Mouse (Mus musculus) limb, embryonic 13.5 days (tissue): ENCODE measurements at regions not wholly inside any gene's neighbourhood (a gene's known extent, or its start where the extent isn't known, plus 50 kb on each side); places are given as distances from the start of the nearest gene placed in this dataset.

Experiments
- ATAC-seq: fragments of 200-750 bp; cut with Nextera tagmentation; 2 replicates; pipeline ENCODE4 v1.8.0; 2017; ENCODE audit warnings: low read depth, moderate number of reproducible peaks, moderate TSS enrichment; ENCODE audit not compliant: low FRiP score
- H3K27ac ChIP-seq: fragments of 300-500 bp; sonication (generic); 2 replicates; pipeline ENCODE4 v1.5.1; 2015; ENCODE audit warnings: inconsistent platforms, mild to moderate bottlenecking, moderate library complexity
- H3K27me3 ChIP-seq: fragments of 300-500 bp; sonication (generic); 2 replicates; pipeline ENCODE4 v1.6.1; 2015; ENCODE audit warnings: mild to moderate bottlenecking, inconsistent platforms
- H3K36me3 ChIP-seq: fragments of 300-500 bp; sonication (generic); 2 replicates; pipeline ENCODE4 v1.6.1; 2015; ENCODE audit warnings: inconsistent platforms, mild to moderate bottlenecking, moderate library complexity
- H3K4me1 ChIP-seq: fragments of 300-500 bp; sonication (generic); 2 replicates; pipeline ENCODE4 v1.6.1; 2015; ENCODE audit warnings: inconsistent platforms
- H3K4me2 ChIP-seq: fragments of 300-500 bp; sonication (generic); replicated peaks from 2 replicates; pipeline ENCODE4 v1.6.1; 2015; ENCODE audit warnings: inconsistent platforms, mild to moderate bottlenecking, moderate library complexity
- H3K4me3 ChIP-seq: fragments of 300-500 bp; sonication (generic); 2 replicates; pipeline ENCODE4 v1.5.1; 2015; ENCODE audit warnings: moderate library complexity, mild to moderate bottlenecking, inconsistent platforms
- H3K9ac ChIP-seq: fragments of 300-500 bp; sonication (generic); 2 replicates; pipeline ENCODE4 v1.6.1; 2015; ENCODE audit warnings: mild to moderate bottlenecking, inconsistent platforms
- H3K9me3 ChIP-seq: fragments of 300-500 bp; sonication (generic); 2 replicates; pipeline ENCODE4 v1.6.1; 2016; ENCODE audit warnings: inconsistent platforms
- WGBS: fragments of 180-500 bp; shearing (Covaris S2); methylation state at CpG from one replicate; pipeline ENCODE4 v1.1.7; 2015; 5-methylcytosine and 5-hydroxymethylcytosine counted together

DNA sequence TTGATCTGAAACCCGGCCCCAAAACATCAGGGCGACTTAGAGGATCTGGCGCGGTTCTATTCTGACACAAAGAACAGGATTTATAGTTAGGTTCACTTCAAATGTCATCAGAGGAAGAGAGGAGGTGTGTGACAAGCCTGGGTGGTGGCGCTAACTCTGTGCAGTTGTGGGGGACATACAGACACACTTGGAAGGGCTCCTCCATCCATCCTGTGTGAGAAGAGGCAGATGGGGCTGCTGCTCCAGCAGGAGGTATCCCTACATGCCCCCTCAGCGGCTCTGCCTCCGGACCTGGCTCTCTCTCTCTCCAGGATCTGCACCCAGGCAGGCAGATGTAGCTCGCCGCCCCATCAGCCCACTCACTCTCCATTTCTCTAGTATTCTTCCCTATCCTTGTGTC lies 188.6 kb downstream of the Matn1 start:
- no peak overlapping the region for H3K4me3 ChIP-seq
- H3K9ac ChIP-seq: no peak overlapping the region
- no peaks in the 10 kb centered on the region; the same call in 1 of the 2 replicates for H3K27me3 ChIP-seq

DNA sequence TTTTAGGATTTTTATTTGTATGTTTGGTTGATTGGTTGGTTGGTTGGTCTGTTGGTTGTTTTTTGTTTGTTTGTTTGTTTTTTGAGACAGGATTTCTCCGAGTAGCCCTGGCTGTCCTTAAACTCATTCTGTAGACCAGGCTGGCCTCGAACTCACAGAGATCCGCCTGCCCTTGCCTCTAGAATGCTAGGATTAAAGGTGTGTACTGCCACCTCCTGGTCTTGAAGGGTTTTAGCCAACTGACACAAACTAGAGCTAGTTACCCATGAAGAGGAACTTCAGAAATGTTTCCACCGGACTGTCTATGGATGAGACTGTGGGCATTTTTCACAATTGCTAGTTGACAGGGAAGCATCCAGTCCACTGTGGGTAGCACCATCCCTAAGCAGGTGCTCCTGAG lies 191.7 kb downstream of the Matn1 start:
- Histone ChIP-seq H3K4me2 (no peak overlapping the region), H3K9ac (no peak overlapping the region), H3K27me3 (no peaks in the 10 kb centered on the region; the same call in 1 of the 2 replicates), H3K4me1 (peaks cover 8% of the 10 kb centered on the region; the same call in 1 of the 2 replicates), H3K9me3 (no peaks in the 10 kb centered on the region), H3K27ac (no peak overlapping the region), H3K4me3 (no peak overlapping the region), H3K36me3 (no peaks in the 10 kb centered on the region)
- no peak for ATAC-seq
- WGBS: 79% methylated on average over 4 of the region's 4 CpGs

More for the DNA sequence above, 188.6 kb downstream of the Matn1 start:
- no peaks in the 10 kb centered on the region for H3K9me3 ChIP-seq
- peaks cover 8% of the 10 kb centered on the region; the same call in 1 of the 2 replicates for H3K4me1 ChIP-seq
- no peak overlapping the region for H3K27ac ChIP-seq
- no peaks in the 10 kb centered on the region for H3K36me3 ChIP-seq
- ATAC-seq: no peak
- no peak overlapping the region for H3K4me2 ChIP-seq
- WGBS: 66% methylated on average over 9 of the region's 9 CpGs

DNA sequence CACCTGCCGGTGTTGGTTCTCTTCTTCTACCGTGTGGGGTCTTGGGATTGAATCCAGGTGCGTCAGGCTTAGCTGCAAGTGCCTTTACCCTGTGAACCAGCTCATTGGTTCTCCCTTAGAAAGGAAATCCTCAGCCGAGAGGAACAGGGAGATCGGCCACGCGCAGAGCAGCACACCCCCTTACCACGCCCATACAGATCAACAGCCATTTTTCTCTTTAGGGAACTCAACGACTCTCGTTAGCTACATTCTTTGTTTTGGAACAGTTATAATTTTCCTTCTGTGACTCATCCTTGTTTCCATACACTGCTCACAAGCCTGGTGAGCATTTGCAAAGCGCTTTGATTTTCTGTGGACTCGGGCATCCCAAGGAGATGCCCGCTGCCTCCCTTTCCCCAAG lies 194.7 kb downstream of the Matn1 start:
- Histone ChIP-seq H3K27me3 (no peaks in the 10 kb centered on the region; the same call in 1 of the 2 replicates), H3K4me1 (0 out of 2 replicates have a peak, but pooled peaks cover 3% of the 10 kb centered on the region), H3K9me3 (no peaks in the 10 kb centered on the region), H3K4me3 (no peak overlapping the region), H3K9ac (no peak overlapping the region), H3K4me2 (no peak overlapping the region), H3K36me3 (no peaks in the 10 kb centered on the region), H3K27ac (no peak overlapping the region)
- 77% methylated on average over 13 of the region's 13 CpGs for WGBS
- no peak for ATAC-seq

DNA sequence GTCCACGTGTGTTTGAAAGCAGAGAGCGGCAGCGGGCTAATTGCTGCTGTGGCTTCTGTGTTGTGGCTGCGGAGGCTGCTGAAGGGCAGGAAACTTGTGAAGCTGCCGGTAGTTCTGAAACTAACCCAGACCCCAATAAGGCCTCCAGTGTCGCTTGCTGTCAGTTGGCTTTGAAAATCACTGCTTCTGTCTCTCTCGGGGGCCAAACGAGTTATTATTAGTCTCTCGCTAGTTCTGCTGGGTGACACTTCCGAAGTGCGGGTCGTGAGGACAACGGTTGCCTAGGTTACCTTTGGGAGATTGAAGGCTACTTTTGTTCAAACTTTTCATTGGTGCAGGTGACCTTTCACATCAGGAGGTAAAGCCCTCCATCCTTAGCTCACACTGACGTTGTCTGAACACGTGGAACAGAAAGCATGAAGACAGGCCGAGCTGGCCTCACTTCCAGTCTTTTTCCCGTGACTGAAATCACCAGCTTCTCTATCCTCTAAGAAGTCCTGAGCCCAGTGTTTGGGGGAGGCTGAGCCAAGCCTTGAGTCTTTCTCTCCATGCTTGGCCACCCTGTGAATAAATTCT lies 197.8 kb downstream of the Matn1 start:
- H3K9me3 ChIP-seq: no peaks in the 10 kb centered on the region
- H3K4me1 ChIP-seq: no peaks in the 10 kb centered on the region
- no peak overlapping the region for H3K9ac ChIP-seq
- 72% methylated on average over 17 of the region's 17 CpGs for WGBS
- no peak overlapping the region for H3K4me2 ChIP-seq
- H3K27ac ChIP-seq: no peak overlapping the region
- H3K36me3 ChIP-seq: no peaks in the 10 kb centered on the region
- no peak for ATAC-seq
- no peaks in the 10 kb centered on the region for H3K27me3 ChIP-seq
- H3K4me3 ChIP-seq: no peak overlapping the region

DNA sequence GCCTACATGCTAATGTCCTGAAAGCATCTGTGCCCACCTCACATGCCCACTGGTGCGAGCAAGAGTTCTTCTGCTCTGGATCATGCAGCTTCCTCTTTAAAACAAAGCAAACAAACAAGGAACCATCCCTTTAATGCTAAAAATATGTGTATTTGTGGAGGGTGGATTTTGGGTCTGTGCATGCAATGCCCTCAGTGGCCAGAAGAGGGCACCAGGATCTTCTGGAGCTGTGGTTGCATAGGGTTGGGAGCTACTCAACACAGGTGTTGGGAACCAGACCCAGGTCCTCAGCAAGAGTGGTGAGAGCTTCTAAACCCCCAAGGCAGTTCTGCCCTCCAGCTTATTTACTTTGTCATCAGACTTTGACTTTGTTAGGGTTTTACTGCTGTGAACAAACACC lies 201.3 kb downstream of the Matn1 start:
- H3K4me1 ChIP-seq: no peaks in the 10 kb centered on the region
- no peak overlapping the region for H3K4me2 ChIP-seq
- ATAC-seq: no peak
- 68% methylated on average over 1 of the region's 1 CpGs for WGBS
- H3K36me3 ChIP-seq: no peaks in the 10 kb centered on the region
- no peak overlapping the region for H3K9ac ChIP-seq
- H3K27me3 ChIP-seq: peaks cover 4% of the 10 kb centered on the region; the same call in 1 of the 2 replicates
- H3K27ac ChIP-seq: no peak overlapping the region
- no peaks in the 10 kb centered on the region for H3K9me3 ChIP-seq
- H3K4me3 ChIP-seq: no peak overlapping the region

DNA sequence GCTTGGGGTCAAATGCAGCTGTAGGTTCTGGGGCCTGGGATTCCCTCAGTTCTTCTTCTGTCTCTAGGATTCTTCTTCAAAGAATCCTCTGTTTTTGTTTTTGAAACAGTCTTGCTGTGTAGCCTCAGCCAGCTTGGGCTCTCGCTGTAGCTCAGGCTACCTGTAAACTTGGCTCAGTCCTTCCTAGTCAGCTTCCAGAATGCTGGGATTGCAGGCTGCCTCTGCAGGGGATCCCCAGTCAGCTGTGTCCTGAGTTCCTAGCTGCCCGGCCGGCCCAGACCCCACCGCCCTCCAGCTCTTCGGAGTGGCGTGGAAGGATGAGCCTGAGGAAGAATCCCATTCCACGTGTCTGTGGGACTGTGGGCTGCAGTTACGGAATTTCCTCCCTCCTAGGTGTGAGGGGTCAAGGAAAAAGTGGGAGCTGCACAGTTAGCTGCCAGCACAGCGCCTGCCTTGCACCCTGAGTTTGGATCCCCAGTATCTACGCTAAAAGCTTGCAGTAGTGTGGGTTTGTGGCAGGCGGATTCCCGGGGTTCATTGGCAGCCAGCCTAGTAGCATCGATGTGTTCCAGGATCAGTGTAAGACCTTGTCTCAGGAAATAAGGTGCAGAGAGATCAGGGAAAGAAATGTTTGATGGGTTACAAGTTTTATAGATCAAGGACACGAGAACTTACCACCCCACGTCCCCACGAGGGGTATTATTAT lies 204.0 kb downstream of the Matn1 start:
- Histone ChIP-seq H3K36me3 (no peaks in the 10 kb centered on the region), H3K9ac (no peak overlapping the region), H3K4me3 (no peak overlapping the region), H3K4me1 (peaks cover 11% of the 10 kb centered on the region; the same call in 1 of the 2 replicates), H3K27me3 (peaks cover 9% of the 10 kb centered on the region; the same call in 1 of the 2 replicates), H3K4me2 (no peak overlapping the region), H3K27ac (no peak overlapping the region), H3K9me3 (no peaks in the 10 kb centered on the region)
- 67% methylated on average over 16 of the region's 16 CpGs for WGBS
- ATAC-seq: no peak

DNA sequence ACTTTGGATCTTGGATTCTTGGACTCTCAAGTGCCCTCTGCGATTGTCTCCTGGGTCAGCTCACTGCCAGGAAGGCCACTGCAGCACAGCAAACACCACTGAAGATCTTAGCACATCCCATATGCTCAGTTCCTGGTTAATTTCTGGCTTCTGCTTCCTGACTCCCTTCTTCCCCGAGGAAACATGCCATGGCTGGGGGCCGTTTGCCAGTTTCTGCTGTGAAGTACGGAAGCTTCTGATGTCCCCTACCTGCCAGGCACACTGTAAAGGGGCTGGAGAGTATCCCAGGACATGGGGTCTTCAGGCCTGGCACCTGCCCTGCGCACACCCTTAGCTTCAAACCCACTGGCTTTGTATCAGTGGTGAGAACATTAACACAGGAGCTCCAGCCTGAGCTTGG lies 205.3 kb downstream of the Matn1 start:
- no peaks in the 10 kb centered on the region for H3K9me3 ChIP-seq
- no peaks in the 10 kb centered on the region for H3K36me3 ChIP-seq
- peaks cover 11% of the 10 kb centered on the region; the same call in 1 of the 2 replicates for H3K4me1 ChIP-seq
- no peak overlapping the region for H3K9ac ChIP-seq
- H3K4me2 ChIP-seq: no peak overlapping the region
- H3K27ac ChIP-seq: no peak overlapping the region
- peaks cover 9% of the 10 kb centered on the region; the same call in 1 of the 2 replicates for H3K27me3 ChIP-seq
- no peak overlapping the region for H3K4me3 ChIP-seq
- ATAC-seq: no peak
- WGBS: 73% methylated on average over 5 of the region's 5 CpGs

DNA sequence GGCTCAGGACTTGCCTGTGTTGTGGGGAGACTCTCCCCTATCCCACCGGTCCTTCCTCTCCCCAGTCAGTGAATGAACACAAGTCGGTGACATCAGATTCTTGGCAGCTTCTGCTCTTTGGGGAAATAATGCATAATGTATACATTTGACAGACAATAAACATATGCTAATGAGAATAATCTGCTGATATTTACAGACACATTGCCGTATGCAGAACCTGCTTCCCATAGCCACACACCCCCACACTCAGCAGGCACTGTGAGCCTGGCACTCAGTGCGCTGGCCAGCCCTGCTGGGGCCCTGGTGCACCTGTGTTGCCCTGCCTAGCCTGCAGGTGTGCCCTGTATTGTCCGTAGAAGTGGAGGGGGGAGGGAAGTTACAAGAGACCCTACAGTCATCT lies 215.5 kb downstream of the Matn1 start:
- Histone ChIP-seq H3K9me3 (no peaks in the 10 kb centered on the region), H3K4me1 (peaks cover 27% of the 10 kb centered on the region), H3K36me3 (no peaks in the 10 kb centered on the region), H3K9ac (no peak overlapping the region), H3K27ac (no peak overlapping the region), H3K4me2 (no peak overlapping the region), H3K4me3 (no peak overlapping the region), H3K27me3 (0 out of 2 replicates have a peak, but pooled peaks cover 2% of the 10 kb centered on the region)
- no peak for ATAC-seq
- 48% methylated on average over 5 of the region's 5 CpGs for WGBS

DNA sequence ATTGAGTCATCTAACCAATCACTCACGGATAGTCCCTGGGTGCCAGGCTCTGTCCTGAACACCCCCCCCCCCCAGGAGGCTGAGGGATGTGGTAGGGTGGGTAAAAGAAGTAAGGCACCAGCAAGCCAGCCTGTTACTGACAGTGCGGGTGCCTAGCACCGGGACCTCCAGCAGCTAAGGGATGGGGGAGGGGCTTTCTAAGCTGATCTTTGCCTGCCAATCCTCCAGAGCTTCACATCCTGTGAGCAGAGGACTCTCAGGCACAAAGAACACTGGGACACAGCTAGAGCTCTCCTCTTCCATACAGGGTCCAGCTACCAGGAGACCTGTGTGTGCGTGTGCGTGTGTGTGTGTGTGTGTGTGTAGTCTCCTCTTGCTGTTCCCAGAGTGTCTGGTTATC lies 215.9 kb downstream of the Matn1 start:
- WGBS: 43% methylated on average over 5 of the region's 5 CpGs
- H3K27ac ChIP-seq: no peak overlapping the region
- no peak overlapping the region for H3K9ac ChIP-seq
- no peak overlapping the region for H3K4me2 ChIP-seq
- H3K4me1 ChIP-seq: peaks cover 27% of the 10 kb centered on the region
- ATAC-seq: no peak
- 0 out of 2 replicates have a peak, but pooled peaks cover 2% of the 10 kb centered on the region for H3K27me3 ChIP-seq
- H3K4me3 ChIP-seq: no peak overlapping the region
- no peaks in the 10 kb centered on the region for H3K36me3 ChIP-seq
- H3K9me3 ChIP-seq: no peaks in the 10 kb centered on the region

DNA sequence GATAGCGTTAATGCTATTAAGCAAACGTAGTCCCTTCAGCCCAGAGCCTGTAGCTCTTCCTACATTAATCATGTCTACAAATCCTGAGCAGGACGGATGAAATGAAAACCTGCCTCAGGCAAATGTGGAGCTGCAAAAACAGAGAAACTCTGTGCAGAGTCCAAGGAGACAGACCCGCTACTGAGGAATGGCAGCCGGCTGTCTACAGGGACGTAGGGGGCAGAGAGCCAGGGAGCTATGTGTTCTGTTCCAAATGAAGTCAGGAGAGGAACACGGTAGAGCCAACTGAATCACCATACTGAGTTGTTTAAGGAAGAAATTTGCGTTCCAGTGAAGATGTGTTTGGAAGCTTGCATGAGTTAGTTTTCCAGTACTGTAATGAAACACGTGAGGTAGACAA lies 217.3 kb downstream of the Matn1 start:
- H3K4me3 ChIP-seq: no peak overlapping the region
- no peak overlapping the region for H3K27ac ChIP-seq
- ATAC-seq: no peak
- no peak overlapping the region for H3K4me2 ChIP-seq
- 0 out of 2 replicates have a peak, but pooled peaks cover 2% of the 10 kb centered on the region for H3K27me3 ChIP-seq
- H3K36me3 ChIP-seq: no peaks in the 10 kb centered on the region
- no peaks in the 10 kb centered on the region; the same call in 1 of the 2 replicates for H3K9me3 ChIP-seq
- H3K4me1 ChIP-seq: peaks cover 28% of the 10 kb centered on the region
- WGBS: 48% methylated on average over 9 of the region's 9 CpGs
- no peak overlapping the region for H3K9ac ChIP-seq

DNA sequence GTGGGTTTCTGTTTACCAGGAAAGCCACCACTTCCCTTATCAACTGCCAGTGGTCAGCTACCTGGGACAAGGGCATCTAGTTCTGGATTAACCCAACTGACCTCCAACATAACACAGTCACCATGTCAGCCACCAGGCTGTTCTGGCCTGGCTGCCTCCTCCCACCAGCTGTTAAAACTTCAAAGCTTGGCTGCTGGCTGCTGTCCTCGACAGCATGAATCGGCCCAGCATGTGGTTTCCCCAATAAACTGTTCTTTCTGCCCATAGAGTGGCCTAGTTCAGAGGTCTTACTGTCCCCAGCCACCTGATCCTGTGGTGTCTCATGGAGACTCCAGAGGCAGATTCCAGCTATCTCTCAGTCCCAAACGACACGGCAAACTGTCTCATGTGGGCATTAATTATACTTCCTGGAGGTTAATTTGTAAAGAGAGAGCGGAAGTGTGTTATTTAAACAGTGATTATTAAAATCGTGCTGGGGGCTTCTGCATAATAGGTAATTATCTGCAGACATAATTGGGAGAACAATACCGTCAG lies 219.7 kb downstream of the Matn1 start:
- Histone ChIP-seq H3K4me3 (no peak overlapping the region), H3K4me2 (no peak overlapping the region), H3K27me3 (no peaks in the 10 kb centered on the region), H3K9ac (no peak overlapping the region), H3K36me3 (no peaks in the 10 kb centered on the region), H3K9me3 (no peaks in the 10 kb centered on the region; the same call in 1 of the 2 replicates), H3K4me1 (peaks cover 30% of the 10 kb centered on the region), H3K27ac (no peak overlapping the region)
- ATAC-seq: no peak
- WGBS: 21% methylated on average over 7 of the region's 7 CpGs

DNA sequence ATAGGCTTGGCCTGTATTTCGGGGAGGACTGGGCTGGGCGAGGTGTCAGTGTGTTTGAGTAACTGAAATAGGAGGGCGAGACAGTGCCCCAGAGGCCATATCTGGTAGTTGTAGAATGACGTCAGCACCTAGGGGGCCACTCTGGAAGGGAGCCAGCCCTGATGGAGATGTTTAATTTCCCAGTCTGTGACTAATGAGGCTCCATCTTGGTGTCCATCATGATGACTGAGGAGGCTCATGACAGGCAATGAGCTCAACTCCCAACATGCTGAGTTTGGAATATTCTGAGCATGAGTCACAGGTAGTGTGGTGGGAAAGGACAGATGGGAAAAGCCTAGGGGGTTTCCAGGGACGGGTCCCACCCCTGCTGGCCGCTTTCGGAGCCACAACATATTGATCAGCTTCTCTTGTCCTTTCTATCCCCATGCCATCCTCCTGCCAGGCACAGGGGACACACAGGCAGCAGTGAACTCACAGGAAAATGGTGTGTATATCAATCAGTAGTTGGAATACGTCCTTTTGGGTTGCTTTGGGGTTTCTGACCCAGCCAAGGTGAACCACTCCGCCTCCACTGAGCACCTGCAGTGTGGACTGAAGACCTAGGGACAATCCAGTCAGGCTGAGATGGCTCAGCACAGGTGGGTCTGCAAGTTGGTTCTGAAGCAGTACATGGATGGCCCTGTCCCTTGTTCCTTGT lies 222.5 kb downstream of the Matn1 start:
- H3K27ac ChIP-seq: no peak overlapping the region
- no peak overlapping the region for H3K4me2 ChIP-seq
- H3K9ac ChIP-seq: no peak overlapping the region
- no peak for ATAC-seq
- no peak overlapping the region for H3K4me3 ChIP-seq
- peaks cover 17% of the 10 kb centered on the region for H3K4me1 ChIP-seq
- H3K27me3 ChIP-seq: no peaks in the 10 kb centered on the region
- 73% methylated on average over 9 of the region's 9 CpGs for WGBS
- H3K9me3 ChIP-seq: no peaks in the 10 kb centered on the region; the same call in 1 of the 2 replicates
- H3K36me3 ChIP-seq: no peaks in the 10 kb centered on the region
